Mouse (Mus musculus) mammary gland, adult 2 months (tissue): ENCODE data around the gene Snrpb. TPM values are rescaled to one million over a fixed set of nuclear protein-coding genes. Genes with fewer than 3 reads are reported as not detected.

Experiments
- polyA plus RNA-seq: library from polyadenylated mRNA; depleted of rRNA; stranded (reverse); fragments of >200 nt; gene quantifications from 2 replicates; pipeline ENCODE4 v1.2.3, GENCODE M21; 2012; ENCODE audit warnings: low replicate concordance; rRNA removed

Snrpb gene
- polyA plus RNA-seq: 223 and 260 TPM in 2 replicates

DNA sequence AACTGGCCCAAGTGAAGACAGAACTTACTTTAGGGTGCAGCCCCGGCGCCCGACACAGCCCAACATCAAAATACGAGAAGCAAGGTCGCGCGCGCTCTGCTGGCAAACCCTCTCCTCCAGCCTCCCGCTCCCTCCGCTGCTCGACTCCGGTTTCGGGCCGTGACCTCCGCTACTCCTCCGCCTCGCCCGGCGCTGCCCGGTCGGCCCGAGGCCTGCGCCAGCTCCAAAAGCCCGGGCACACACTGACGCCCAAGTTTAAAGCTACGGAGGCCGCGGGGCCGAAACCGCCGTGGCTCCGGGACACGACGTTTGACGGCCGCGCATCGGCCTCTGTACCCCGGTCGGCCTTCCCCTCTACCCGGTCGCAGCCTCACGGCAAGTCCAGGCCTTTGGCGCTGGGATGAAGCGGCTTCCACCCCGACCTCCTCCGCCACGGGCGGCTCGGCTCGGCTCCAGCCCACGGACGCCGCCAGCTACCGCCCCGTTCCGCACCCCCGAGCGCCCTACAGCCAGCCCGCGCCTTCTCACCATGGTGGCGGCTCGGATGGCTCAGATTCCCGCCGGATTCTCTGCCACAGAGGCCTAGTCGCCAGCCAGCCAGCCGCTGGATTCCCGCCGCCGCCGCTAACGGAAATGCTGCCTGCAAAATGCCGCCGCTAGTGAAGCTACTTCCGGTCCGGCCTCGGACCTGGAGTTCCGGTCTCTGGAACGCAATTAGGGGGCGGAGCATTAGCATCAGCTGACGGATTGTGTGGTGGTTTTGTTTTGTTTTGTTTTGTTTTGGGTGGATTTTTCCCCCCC lies at the start of gene Snrpb:
Snrpb (minus strand) TSS at position 698 of the 801 bp plus-strand sequence.

DNA sequence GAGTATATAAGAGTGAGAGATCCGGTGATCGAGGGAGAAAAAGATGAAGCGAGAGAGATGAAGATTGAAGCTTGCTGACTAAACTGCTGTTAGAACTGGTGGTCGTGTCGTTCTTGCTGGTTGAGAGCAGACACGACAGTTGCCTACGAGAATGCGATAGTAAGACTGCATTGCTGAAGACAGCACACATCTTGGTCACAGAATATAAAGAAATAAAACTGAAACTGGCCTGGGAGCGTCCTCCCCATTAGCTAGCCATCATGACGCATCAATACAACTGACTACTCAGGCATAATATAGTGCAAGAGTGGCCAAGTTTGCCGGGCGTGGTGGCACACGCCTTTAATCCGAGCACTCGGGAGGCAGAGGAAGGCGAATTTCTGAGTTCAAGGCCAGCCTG lies 15.7 kb upstream of the Snrpb start, which contains the start of gene Tmc2:
Tmc2 (plus strand) TSS at position 301 of the 400 bp plus-strand sequence.

Other genes starting within 250 kb of the Snrpb start
- 0.11 and 0.12 TPM in 2 replicates for gene Tgm3, start 167.1 kb downstream of the Snrpb start, polyA plus RNA-seq
- gene Tgm6, start 67.0 kb downstream of the Snrpb start, polyA plus RNA-seq: not detected in 2 replicates
- gene Tmc2, start 15.8 kb upstream of the Snrpb start, polyA plus RNA-seq: not detected in 2 replicates
- gene Nop56, start 95.0 kb upstream of the Snrpb start, polyA plus RNA-seq: 43.7 and 72.1 TPM in 2 replicates
- gene Idh3b, start 105.1 kb upstream of the Snrpb start, polyA plus RNA-seq: 237 and 433 TPM in 2 replicates
- gene Ebf4, start 115.8 kb upstream of the Snrpb start, polyA plus RNA-seq: 1.6 and 2.6 TPM in 2 replicates
- 67.7 and 77.2 TPM in 2 replicates for gene Cpxm1, start 218.2 kb upstream of the Snrpb start, polyA plus RNA-seq
- gene Gm28372, start 225.8 kb upstream of the Snrpb start, polyA plus RNA-seq: not detected in 2 replicates
- not detected in 2 replicates for gene 1700020A23Rik, start 225.9 kb upstream of the Snrpb start, polyA plus RNA-seq
- not detected in 2 replicates for gene Tmem239, start 227.1 kb upstream of the Snrpb start, polyA plus RNA-seq
- 61.1 and 100 TPM in 2 replicates for gene Vps16, start 244.9 kb upstream of the Snrpb start, polyA plus RNA-seq
- 44.2 and 51.1 TPM in 2 replicates for gene Pced1a, start 245.3 kb upstream of the Snrpb start, polyA plus RNA-seq